Mouse (Mus musculus): ENCODE measurements around the gene Cog1. TPM values are rescaled to one million over a fixed set of nuclear protein-coding genes. Genes with fewer than 3 reads are reported as not detected.
A peak's percentile ranks its signal among the peaks of the same experiment; 100 is the strongest.

Gene Cog1
- total RNA-seq, 2 experiments from 2014 or later: 23.9 to 37.2 TPM

DNA sequence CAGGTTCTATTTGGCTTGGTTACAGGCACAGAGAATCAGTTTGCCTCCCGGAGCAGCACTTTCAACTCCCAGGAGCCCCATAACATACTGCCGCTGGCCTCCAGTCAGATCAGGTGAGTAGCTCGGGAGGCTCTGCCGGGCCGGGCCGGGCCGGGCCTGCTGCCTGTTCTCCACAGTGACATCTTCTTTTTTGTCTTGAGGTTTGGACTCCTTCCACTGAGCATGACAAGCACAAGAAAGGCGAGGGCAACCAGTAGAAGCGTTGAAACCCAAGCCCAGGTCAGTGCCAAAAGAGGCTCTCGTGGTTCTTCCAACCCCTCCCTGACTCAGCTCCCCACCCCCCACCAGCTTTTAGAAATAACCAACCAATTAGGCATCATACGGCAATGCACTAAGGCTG is 12.0 kb downstream of the Cog1 start:
- ATAC-seq (replicated peaks; ENCODE audit: low FRiP score, low TSS enrichment, poor library complexity, severe bottlenecking): peak; percentile 85

DNA sequence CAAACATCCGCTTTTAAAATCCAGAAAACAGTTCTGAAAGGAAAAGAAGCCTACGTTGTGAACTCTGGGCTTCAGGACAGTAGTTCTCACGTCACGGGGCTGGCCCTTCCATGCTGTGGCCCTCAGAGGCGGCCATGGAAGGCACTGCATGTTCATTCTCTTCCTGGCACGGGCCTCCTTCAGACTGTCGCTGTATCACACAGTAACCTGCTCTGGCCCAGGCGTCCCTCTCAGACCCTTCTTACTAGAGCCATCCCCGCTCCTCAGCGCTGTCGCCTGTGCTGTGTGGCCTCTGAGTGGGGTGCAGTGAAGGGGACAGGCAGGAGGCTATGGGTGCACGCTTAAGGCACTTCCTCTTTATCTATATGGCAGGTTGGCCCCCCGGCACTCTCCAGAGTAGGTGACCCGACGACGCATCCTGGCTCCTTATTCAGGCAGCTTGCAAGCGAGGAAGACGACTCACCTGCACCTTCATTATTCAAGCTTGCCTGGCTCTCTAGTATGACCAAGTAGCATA is 12.9 kb downstream of the Cog1 start:
- peak; percentile 20; the same call in 1 of the 2 replicates for ATAC-seq (replicated peaks; ENCODE audit: low FRiP score, low TSS enrichment, poor library complexity, severe bottlenecking)

DNA sequence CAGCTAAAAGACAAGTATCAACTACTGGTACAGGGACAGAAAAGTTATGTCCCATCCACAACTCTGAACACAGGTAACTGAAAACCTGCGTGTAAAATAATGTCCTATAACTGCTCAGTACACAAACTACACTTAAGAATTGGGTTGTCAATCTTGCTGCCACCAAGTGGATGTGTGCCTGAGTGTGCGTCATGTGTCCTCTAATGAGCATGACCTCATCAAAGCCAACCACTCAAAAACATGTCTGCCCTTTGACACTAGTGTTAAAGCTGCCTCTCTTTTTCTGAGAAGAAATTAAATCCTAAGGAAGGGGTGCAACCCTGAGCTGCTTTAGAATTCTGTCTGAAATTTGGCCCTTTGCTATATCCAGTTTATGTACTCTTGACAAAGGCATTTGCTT is 15.3 kb downstream of the Cog1 start:
- ATAC-seq (replicated peaks; ENCODE audit: low FRiP score, low TSS enrichment, poor library complexity, severe bottlenecking): no peak

DNA sequence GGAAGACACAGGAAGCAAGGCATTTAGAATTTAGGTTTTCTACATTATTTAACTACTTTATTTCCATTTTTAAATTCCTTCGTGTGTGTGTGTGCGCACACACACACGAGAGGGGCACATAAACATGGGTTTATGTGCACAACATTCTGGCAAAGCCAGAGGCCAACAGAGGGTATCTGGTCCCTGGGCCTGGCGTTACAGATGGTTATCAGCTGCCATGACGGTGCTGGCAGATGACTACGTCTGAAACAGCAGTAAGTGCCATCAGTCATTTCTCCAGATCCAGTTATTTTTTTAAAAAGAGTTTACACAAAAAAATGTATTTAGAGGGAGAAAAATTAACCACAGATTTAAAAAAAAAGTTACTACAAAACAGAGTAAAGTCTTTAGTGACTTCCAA is 17.2 kb downstream of the Cog1 start:
- 0 out of 2 replicates have a peak, but pooled peaks have one; percentile 37 for ATAC-seq (replicated peaks; ENCODE audit: low FRiP score, low TSS enrichment, poor library complexity, severe bottlenecking)

DNA sequence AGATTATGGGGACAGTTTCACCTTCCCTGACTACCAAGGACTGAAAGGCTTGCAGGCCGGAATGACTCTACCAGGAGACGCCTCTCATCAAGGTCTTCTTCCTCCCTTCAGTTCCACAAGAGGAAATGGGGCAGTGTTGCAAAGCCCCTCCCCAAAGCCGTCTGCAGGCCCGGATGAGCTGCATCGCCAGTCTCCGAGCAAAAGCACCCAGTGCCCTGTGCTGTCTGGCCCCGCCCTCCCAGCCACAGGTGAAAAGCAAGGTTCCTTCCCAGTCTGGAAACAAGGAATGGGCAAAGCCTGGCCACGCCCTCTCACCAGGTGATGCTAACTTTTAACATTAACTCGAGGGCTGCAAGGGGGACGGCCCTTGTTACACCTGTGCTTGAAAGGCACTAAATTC is 17.7 kb downstream of the Cog1 start:
- ATAC-seq (replicated peaks; ENCODE audit: low FRiP score, low TSS enrichment, poor library complexity, severe bottlenecking): 0 out of 2 replicates have a peak, but pooled peaks have one; percentile 19

DNA sequence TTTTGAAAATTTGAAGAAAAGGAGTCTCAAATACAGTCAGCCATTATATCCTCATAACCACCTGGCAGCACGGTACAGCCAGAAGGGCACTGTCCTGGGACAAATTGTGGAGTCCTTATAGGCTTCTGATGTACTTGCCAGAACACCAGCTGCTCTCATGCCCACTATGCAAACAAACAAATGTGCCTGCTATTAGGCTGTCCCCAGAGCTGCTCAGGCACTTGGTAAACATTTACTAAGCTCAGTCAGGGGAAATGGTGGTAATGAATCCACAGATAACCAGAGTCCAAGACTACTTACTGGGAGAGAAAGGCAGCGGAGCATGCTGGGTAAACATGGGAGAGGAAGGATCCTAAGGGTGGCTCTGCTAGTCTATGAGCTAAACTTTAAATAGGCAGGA is 18.2 kb downstream of the Cog1 start:
- no peak for ATAC-seq (replicated peaks; ENCODE audit: low FRiP score, low TSS enrichment, poor library complexity, severe bottlenecking)

DNA sequence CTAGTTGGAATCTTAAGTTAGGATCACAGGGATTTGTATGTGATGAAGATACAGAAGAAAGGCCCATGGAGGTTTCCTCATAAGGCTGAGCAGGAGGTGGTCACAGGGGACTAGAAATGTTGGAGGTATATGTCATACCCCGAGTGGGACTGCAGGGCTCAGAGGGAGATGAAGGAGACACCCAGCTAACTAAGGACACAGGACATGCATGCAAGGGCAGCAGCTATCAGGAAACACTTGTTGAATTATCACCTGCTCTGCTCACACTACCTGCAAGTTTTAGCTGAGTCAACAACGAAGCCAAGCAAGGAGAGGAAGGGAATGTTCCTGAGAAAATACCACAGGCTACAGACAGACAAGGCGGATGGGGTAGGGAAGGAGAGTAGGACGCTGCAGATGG is 18.7 kb downstream of the Cog1 start:
- ATAC-seq (replicated peaks; ENCODE audit: low FRiP score, low TSS enrichment, poor library complexity, severe bottlenecking): no peak

DNA sequence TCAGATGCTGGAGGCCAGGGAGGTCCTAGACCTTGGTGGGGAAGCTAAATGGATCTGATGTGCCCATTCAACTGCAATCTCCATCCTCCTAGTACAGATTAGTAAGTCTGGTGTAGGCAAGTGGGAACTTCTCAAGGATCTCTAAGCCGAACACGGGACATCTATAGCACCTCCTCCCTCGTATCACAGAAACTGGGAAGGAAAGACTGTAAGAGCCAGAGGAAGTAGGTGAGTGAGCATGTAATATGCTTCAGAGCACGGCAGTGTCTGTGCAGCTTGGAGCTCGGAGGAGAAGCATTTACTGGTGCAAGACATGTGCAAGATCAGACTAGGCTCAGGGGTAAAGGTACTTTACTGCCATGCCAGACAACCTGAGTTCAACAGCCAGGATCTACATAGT is 19.9 kb downstream of the Cog1 start:
- ATAC-seq (replicated peaks; ENCODE audit: low FRiP score, low TSS enrichment, poor library complexity, severe bottlenecking): no peak

DNA sequence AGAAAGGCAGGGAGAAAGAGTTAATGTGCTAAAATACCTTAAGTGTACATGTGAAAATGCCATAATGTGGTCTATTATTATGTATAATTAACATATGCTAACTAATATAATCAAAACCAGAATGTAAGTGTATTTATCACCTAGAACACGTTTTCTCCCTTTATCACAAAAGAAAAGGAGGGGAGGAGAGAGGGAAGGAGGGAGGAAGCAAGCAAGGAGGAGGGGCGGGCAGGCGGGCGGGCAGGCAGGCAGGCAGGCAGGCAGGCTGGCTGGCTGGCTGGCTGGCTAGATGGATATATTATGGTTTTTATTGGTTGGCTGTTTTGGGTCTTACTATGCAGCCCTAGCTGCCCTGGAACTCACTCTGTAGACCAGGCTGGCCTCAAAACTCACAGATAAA is 20.7 kb downstream of the Cog1 start:
- ATAC-seq (replicated peaks; ENCODE audit: low FRiP score, low TSS enrichment, poor library complexity, severe bottlenecking): peak; percentile 68

DNA sequence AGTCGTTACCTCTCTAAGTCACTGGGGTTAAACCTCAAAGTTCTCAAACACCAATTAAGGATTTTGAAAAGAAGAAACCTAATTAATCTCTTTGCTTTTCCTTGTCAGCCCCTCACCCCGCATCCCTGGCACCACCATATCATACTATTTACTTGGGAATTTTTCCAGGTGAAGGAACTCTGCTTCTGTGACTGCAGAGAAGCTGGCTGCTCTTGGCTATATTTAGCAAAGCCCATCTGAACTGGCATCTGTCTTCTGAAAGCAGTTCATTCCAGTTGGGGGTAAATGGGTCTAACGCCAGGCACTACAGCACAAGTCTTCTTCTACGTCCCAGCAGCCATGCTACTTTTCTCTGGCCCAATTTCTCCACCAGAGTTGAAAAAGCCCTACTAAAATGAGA is 24.6 kb downstream of the Cog1 start:
- no peak for ATAC-seq (replicated peaks; ENCODE audit: low FRiP score, low TSS enrichment, poor library complexity, severe bottlenecking)

DNA sequence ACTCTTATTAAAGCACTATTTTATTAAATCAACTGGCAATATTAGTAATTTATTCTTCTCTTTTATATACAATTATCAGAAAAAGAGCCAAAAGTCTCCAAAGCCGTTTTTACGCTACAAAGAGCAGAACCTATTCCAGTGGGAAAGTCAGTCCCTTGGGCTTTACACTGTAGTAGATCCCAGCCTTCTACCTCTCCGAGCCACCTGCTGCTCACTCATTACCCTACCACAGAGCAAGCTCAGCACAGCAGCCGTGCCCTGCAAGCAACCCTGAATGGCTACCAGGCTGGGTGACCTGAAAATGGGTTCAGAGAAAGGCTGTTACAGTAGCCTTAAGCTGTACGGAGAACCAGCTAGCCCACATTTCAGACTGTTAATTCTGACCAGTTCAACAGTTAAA is 25.6 kb downstream of the Cog1 start:
- no peak for ATAC-seq (replicated peaks; ENCODE audit: low FRiP score, low TSS enrichment, poor library complexity, severe bottlenecking)

DNA sequence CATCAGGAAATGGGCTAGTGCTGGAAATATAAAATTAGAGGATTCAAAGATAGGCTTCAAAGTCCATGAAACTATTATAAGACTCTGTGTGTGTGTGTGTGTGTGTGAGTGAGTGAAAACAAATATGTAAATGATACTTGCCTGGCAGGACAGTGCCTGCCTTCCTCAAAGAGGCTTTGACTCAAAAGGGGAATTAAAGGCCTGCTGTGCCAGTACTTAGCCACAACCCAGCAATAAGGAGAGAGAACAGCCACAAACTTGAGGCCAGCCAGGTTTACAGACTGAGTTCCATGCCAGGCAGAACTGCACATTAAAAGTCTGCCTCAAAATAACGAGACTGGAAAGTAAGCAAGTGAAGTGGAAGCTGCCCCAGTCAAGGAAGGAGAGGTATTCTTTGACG is 27.9 kb downstream of the Cog1 start:
- no peak for ATAC-seq (replicated peaks; ENCODE audit: low FRiP score, low TSS enrichment, poor library complexity, severe bottlenecking)

DNA sequence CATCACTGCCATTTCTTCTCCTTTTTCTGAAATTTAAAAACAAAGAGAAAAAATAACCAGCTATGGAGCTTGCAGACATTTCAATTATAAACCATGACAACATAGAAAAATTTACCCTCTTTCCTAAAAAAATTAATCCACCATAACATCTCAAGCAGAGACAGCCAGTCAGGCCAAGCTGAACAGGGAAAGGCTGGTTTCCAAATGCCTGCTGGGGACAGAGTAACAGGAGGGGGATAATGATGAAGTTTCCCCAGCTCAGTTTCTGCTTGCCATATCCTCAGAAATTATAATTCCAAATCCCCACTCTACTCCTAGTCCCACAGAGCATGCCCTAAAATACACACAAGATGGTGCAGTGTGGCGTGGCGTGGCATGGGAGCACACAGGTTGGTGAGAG is 28.4 kb downstream of the Cog1 start:
- ATAC-seq (replicated peaks; ENCODE audit: low FRiP score, low TSS enrichment, poor library complexity, severe bottlenecking): no peak

DNA sequence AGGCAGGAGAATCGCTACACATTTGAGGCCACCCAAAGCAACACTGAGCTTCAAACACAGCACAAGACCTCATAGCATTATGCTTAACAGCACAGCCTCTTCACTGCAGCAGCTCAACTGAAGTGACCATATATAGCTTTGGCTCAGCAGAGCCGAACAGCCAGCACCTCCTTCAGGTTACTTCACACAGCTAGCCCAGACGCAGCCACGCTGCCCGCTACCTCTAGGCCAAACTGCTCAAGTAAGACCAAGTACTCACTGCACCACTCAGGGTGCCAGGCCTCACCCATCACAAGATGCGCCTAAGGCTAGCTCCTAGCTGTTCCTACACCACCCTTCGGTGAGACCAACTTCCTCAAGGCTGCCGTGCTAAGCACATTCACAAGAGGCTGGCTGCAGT is 29.4 kb downstream of the Cog1 start:
- no peak for ATAC-seq (replicated peaks; ENCODE audit: low FRiP score, low TSS enrichment, poor library complexity, severe bottlenecking)

DNA sequence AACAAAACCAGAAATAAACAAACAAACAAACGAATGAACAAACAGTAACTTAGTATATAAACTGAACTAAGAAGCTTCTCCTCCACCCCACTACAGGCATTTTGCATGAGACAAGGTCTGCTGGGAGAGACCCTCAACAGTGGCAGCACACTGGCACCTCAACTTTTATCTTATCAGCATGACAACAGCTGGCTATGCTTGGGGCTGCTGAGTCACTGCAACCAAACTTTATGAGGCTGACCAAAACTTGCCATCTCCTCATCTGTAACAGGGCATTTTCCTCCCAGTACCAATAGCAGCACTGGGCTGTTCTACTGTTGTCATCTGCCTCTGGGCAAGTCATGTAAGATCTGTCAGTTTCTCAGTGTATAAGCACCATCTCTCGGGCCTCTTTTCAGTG is 32.0 kb downstream of the Cog1 start:
- peak; percentile 39 for ATAC-seq (replicated peaks; ENCODE audit: low FRiP score, low TSS enrichment, poor library complexity, severe bottlenecking)

DNA sequence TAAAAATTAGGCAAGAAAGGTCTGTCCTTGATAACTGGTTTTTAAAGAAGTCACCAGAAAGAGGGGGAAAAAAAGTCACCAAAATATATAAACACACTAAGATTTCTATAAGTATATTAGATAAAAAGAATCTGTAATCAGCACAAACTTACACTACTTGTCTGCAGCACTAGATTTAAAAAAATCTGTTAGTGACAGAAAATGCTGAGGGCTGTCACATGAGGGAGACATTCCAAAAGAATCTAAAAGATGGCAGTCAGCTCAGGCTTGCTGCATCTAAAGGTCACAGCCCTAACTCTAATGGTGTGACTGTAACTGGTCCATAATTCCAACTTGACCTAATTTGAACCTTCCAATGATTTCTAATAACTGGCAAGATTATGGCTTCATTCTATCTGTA is 33.0 kb downstream of the Cog1 start:
- no peak for ATAC-seq (replicated peaks; ENCODE audit: low FRiP score, low TSS enrichment, poor library complexity, severe bottlenecking)

DNA sequence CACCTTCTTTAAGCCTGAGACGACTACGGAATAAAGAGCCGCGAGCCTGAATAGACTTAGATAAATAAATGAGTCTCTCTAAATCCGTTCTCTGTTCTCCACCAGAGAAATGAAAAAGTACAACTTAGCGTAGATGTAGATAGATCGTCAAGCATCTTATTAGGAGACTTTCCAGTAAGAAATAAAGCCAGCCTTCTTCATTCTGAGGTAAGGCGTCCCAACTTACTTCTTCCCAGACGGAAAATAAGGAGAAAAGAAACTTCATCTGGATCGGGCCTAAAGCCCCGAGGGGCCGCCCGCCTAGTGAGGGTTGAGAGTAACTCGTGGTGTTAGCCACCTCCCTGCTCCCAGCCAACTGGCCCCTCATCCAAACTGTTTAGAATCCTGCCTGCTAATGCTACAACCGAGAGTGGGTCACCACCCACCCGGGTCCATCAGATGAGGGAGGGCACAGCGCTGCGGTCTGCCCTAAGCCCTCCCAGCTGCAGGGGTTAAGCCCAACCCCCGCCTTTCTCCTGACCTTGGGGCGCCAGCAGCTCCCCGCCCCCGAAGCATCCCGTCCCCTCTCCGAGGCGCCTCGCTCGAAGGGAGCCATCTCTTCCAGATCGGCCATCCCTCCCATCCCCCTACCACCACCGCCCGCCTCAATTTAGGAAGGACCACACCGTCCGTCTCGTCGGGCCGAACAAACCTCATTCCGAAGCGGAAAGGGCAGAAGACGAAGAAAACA is 34.1 kb downstream of the Cog1 start:
- ATAC-seq (replicated peaks; ENCODE audit: low FRiP score, low TSS enrichment, poor library complexity, severe bottlenecking): peak; percentile 38

DNA sequence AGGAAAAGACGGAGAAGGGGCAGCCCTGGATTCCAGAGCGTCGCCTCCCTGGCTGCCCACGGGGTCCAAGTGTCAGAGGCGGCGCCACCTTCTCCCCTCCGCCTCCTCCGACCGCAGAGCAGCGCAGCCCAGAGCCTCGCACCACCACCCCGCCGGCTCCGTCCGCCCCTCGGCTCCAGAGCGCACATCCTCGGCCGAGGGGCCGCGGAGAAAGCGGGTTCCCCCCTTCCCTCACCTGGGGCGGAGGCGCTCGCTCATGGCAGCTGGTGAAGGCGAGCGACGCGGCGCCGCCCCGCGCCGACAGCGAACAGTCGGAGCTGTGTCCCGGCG is 34.6 kb downstream of the Cog1 start:
- ATAC-seq (replicated peaks; ENCODE audit: low FRiP score, low TSS enrichment, poor library complexity, severe bottlenecking): peak; percentile 12; the same call in 1 of the 2 replicates

DNA sequence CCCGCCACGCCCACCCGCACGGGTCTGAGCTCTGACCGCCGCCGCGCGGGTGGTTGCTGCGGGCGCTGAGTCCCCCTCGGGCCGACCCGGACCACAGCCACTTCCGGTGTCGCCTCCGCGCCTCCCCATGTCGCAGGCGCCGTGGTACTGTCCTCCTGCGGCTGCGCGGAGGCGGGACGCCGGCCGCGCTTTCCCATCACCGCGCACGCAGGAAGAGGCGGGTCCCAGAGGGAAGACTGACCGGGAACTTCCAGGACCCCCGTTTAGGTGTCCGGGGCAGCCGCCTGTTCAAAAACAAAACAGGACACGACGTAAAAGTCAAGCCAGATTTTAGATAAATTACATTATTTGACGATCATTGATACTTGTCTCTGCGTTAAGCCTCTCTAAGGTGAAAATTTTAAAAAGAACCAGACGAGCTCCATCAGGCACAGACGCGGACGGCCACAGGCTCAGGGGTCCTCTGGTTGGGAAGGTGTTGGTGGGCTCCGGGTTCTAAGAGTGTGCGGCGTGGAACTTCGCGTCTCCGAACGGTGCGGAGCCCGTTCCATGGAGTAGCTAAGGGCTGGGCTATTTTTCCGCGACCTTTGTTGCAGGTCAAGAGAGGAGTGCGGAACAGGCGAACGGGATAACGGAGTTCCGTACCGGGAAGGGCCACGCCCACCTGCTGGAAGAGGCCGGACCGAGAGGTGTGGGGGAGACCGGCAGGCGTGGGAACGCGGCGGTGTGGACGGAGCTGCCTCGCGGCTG is 35.2 kb downstream of the Cog1 start, which contains the start of the genes Fam104a and D11Wsu47e:
Gene Fam104a (minus strand): TSS at position 199 of the 750 bp plus-strand sequence.
Gene D11Wsu47e (plus strand): TSS at position 456 of the 750 bp plus-strand sequence.
- peak; percentile 80 for ATAC-seq (replicated peaks; ENCODE audit: low FRiP score, low TSS enrichment, poor library complexity, severe bottlenecking)

DNA sequence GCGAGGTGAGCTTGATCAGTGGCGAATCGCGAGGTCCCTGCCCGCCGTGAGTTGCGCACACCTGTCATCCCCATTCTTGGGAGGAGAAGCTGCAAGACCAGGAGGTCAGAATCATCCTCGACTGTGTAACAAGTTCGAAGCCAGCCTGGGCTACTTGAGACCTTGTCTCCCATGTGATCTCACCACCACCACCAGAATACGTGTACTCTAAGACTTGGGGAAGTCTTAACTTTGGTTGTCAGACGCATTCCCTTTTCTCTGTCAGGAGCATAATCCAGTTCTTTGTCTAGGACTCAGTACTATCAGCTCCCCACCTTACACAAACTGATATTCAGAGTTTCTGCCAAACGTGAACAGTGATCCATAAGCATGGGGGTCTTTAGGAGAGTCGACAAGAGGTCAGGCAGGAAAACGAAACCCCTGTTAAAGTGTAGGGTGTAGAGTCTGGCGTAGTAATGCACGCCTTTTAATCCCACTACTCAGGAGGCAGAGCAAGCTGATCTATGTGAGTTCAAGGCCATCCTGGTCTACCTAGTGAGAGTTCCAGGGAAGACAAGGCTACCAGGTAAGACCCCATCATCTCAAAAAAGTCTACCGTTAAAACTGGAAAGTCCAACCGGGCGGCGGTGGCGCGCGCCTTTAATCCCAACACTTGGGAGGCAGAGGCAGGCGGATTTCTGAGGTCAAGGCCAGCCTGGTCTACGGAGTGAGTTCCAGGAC is 35.9 kb downstream of the Cog1 start:
- ATAC-seq (replicated peaks; ENCODE audit: low FRiP score, low TSS enrichment, poor library complexity, severe bottlenecking): no peak

Measured in megakaryocyte-erythroid progenitor cell, adult 5-6 weeks (primary cell).